Mouse (Mus musculus): ENCODE results near the gene Mark4. TPM values are rescaled to one million over a fixed set of nuclear protein-coding genes. Genes with fewer than 3 reads are reported as not detected.

Gene Mark4
- polyA plus RNA-seq (2017; shearing (Covaris generic)) = 10 to 100 TPM in 1 of 2 experiments, 1 to 10 TPM in 1; 6.8 to 12.1 TPM

GRCm38 (mm10) chr7:19458591-19459111, at the start of gene Mark4:
Mark4 (minus strand) TSS chr7:19458821.

GRCm38 (mm10) chr7:19462884-19463381, 4.3 kb upstream of the Mark4 start, which contains the start of gene Exoc3l2:
Exoc3l2 (plus strand) TSS chr7:19463331.

GRCm38 (mm10) chr7:19404476-19404875, 54.1 kb downstream of the Mark4 start, which contains the start of gene Ckm:
Ckm (plus strand) TSS chr7:19404776.

GRCm38 (mm10) chr7:19403731-19404296, 54.8 kb downstream of the Mark4 start, which contains the start of gene Klc3:
Klc3 (minus strand) TSS chr7:19404104.

GRCm38 (mm10) chr7:19381377-19382165, 77.0 kb downstream of the Mark4 start, which contains the start of gene Ercc2:
Ercc2 (plus strand) TSS chr7:19382010.

Other genes with a start within 250 kb of the Mark4 start
- under 1 TPM; 0.16 to 0.17 TPM for gene Gpr4, start 246.3 kb downstream of the Mark4 start, polyA plus RNA-seq (2017; shearing (Covaris generic))
- 10 to 100 TPM; 17.5 to 19.0 TPM for gene Opa3, start 230.5 kb downstream of the Mark4 start, polyA plus RNA-seq (2017; shearing (Covaris generic))
- 100 to 1,000 TPM; 246 to 417 TPM for gene Vasp, start 187.0 kb downstream of the Mark4 start, polyA plus RNA-seq (2017; shearing (Covaris generic))
- gene Ppm1n, start 178.8 kb downstream of the Mark4 start, polyA plus RNA-seq (2017; shearing (Covaris generic)) = 1 to 10 TPM in 1 of 2 experiments, under 1 TPM in 1; 0.77 to 7.4 TPM
- gene Rtn2, start 176.2 kb downstream of the Mark4 start, polyA plus RNA-seq (2017; shearing (Covaris generic)) = under 1 TPM; 0.25 to 0.48 TPM
- 1 to 10 TPM in 1 of 2 experiments, under 1 TPM in 1; 0.52 to 1.4 TPM for gene Fosb, start 148.8 kb downstream of the Mark4 start, polyA plus RNA-seq (2017; shearing (Covaris generic))
- gene Ercc1, start 114.0 kb downstream of the Mark4 start, polyA plus RNA-seq (2017; shearing (Covaris generic)) = 10 to 100 TPM; 74.5 to 80.7 TPM
- 10 to 100 TPM; 10.2 to 19.7 TPM for gene Cd3eap, start 99.3 kb downstream of the Mark4 start, polyA plus RNA-seq (2017; shearing (Covaris generic))
- gene Ppp1r13l, start 99.1 kb downstream of the Mark4 start, polyA plus RNA-seq (2017; shearing (Covaris generic)) = under 1 TPM; 0.32 to 0.49 TPM
- gene Ercc2, start 76.8 kb downstream of the Mark4 start, polyA plus RNA-seq (2017; shearing (Covaris generic)) = 1 to 10 TPM; 5.6 to 7.5 TPM
- 10 to 100 TPM; 19.5 to 32.4 TPM for gene Klc3, start 54.7 kb downstream of the Mark4 start, polyA plus RNA-seq (2017; shearing (Covaris generic))
- not detected for gene Ckm, start 54.0 kb downstream of the Mark4 start, polyA plus RNA-seq (2017; shearing (Covaris generic))
- gene Exoc3l2, start 4.5 kb upstream of the Mark4 start, polyA plus RNA-seq (2017; shearing (Covaris generic)) = under 1 TPM in 1 of 2 experiments, not detected in 1; 0.49 TPM
- gene Bloc1s3, start 49.5 kb upstream of the Mark4 start, polyA plus RNA-seq (2017; shearing (Covaris generic)) = 10 to 100 TPM; 11.1 to 14.2 TPM
- gene Trappc6a, start 49.6 kb upstream of the Mark4 start, polyA plus RNA-seq (2017; shearing (Covaris generic)) = 100 to 1,000 TPM in 1 of 2 experiments, 10 to 100 TPM in 1; 98.1 to 104 TPM
- under 1 TPM in 1 of 2 experiments, not detected in 1; 0.44 TPM for gene Nkpd1, start 59.0 kb upstream of the Mark4 start, polyA plus RNA-seq (2017; shearing (Covaris generic))
- 10 to 100 TPM; 12.9 to 14.4 TPM for gene Ppp1r37, start 104.3 kb upstream of the Mark4 start, polyA plus RNA-seq (2017; shearing (Covaris generic))
- 1 to 10 TPM; 1.1 to 2.9 TPM for gene Zfp296, start 118.5 kb upstream of the Mark4 start, polyA plus RNA-seq (2017; shearing (Covaris generic))
- gene Gemin7, start 118.8 kb upstream of the Mark4 start, polyA plus RNA-seq (2017; shearing (Covaris generic)) = 100 to 1,000 TPM; 115 to 131 TPM
- gene Clasrp, start 145.7 kb upstream of the Mark4 start, polyA plus RNA-seq (2017; shearing (Covaris generic)) = 10 to 100 TPM; 49.2 to 49.9 TPM
- 10 to 100 TPM; 76.1 to 91.6 TPM for gene Relb, start 170.6 kb upstream of the Mark4 start, polyA plus RNA-seq (2017; shearing (Covaris generic))
- gene Clptm1, start 206.2 kb upstream of the Mark4 start, polyA plus RNA-seq (2017; shearing (Covaris generic)) = 100 to 1,000 TPM; 114 to 162 TPM
- gene Apoc2, start 219.1 kb upstream of the Mark4 start, polyA plus RNA-seq (2017; shearing (Covaris generic)) = under 1 TPM in 1 of 2 experiments, not detected in 1; 0.38 TPM
- not detected for gene Gm44805, start 222.6 kb upstream of the Mark4 start, polyA plus RNA-seq (2017; shearing (Covaris generic))
- gene Apoc4, start 222.7 kb upstream of the Mark4 start, polyA plus RNA-seq (2017; shearing (Covaris generic)) = under 1 TPM in 1 of 2 experiments, not detected in 1; 0.53 TPM
- gene Apoc1, start 233.8 kb upstream of the Mark4 start, polyA plus RNA-seq (2017; shearing (Covaris generic)) = 1 to 10 TPM in 1 of 2 experiments, under 1 TPM in 1; 0.67 to 3.8 TPM
- 10 to 100 TPM; 30.0 to 92.3 TPM for gene Apoe, start 240.4 kb upstream of the Mark4 start, polyA plus RNA-seq (2017; shearing (Covaris generic))

All from activated CD4-positive, CD25-positive, alpha-beta regulatory T cell (primary cell).